Mouse (Mus musculus) pancreas, adult 10 weeks (tissue): Measurements from ENCODE around the gene Gpi1. TPM values are rescaled to one million over a fixed set of nuclear protein-coding genes. Genes with fewer than 3 reads are reported as not detected.

Source experiments
- polyA plus RNA-seq: library from polyadenylated mRNA; stranded (reverse); fragments of 350-450 nt; fragmentation: Illumina TruSeq; extraction: RNeasy Lipid Tissue Mini Kit (QIAGEN cat#74804); gene quantifications from one replicate; pipeline ENCODE4 v1.2.3, GENCODE M21; 2015; ENCODE audit warnings: low read depth, low replicate concordance; ENCODE audit not compliant: insufficient read depth

The Gpi1 gene
- polyA plus RNA-seq: 79.6 TPM

GRCm38 (mm10) chr7:34230116-34230515, at the start of gene Gpi1:
Gpi1 (minus strand) TSS chr7:34230336.

GRCm38 (mm10) chr7:34250738-34251137, 20.6 kb upstream of the Gpi1 start, which contains the start of gene Gm6096:
Gm6096 (plus strand) TSS chr7:34251038.

GRCm38 (mm10) chr7:34196132-34197128, 33.7 kb downstream of the Gpi1 start, which contains the start of gene Pdcd2l:
Pdcd2l (minus strand) TSS chr7:34196661.

GRCm38 (mm10) chr7:34169454-34169853, 60.7 kb downstream of the Gpi1 start, which contains the start of gene Uba2:
Uba2 (minus strand) TSS chr7:34169599.

Other genes starting within 250 kb of the Gpi1 start
- gene Scgb2b27, start 216.4 kb downstream of the Gpi1 start, polyA plus RNA-seq: not detected
- not detected for gene Scgb1b27, start 208.9 kb downstream of the Gpi1 start, polyA plus RNA-seq
- not detected for gene Scgb1b30, start 134.9 kb downstream of the Gpi1 start, polyA plus RNA-seq
- gene Wtip, start 97.1 kb downstream of the Gpi1 start, polyA plus RNA-seq: 8.1 TPM
- gene Uba2, start 60.7 kb downstream of the Gpi1 start, polyA plus RNA-seq: 17.6 TPM
- gene Pdcd2l, start 33.7 kb downstream of the Gpi1 start, polyA plus RNA-seq: 6.3 TPM
- not detected for gene Gm6096, start 20.7 kb upstream of the Gpi1 start, polyA plus RNA-seq
- gene 4931406P16Rik, start 83.2 kb upstream of the Gpi1 start, polyA plus RNA-seq: 14.1 TPM
- gene Lsm14a, start 163.0 kb upstream of the Gpi1 start, polyA plus RNA-seq: 19.3 TPM